Mouse (Mus musculus): ENCODE measurements around the gene Hmx3.

Hmx3 gene

DNA sequence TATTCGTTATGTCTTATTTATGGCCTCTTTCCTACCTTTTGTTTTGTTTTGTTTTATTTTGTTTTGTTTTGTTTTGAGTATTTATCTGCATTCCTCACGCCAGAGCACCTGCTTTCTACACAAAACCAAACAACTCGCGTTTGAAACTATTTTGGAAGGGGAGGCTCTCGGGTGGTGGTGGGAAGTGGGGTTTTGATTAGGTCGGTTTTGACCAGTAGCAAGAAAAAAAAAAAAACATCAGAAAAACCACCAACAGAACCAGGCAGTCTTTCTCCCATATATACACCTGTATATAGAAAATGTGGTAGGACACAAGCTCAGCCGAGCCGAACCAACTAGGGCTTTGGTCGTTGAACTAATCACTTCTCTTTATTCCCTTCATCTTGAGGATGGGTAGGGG lies 13.4 kb downstream of the Hmx3 start:
- DNase-seq (ENCODE audit: inconsistent age in 2 of 2, low spot score in 1 of 2): no peak

DNA sequence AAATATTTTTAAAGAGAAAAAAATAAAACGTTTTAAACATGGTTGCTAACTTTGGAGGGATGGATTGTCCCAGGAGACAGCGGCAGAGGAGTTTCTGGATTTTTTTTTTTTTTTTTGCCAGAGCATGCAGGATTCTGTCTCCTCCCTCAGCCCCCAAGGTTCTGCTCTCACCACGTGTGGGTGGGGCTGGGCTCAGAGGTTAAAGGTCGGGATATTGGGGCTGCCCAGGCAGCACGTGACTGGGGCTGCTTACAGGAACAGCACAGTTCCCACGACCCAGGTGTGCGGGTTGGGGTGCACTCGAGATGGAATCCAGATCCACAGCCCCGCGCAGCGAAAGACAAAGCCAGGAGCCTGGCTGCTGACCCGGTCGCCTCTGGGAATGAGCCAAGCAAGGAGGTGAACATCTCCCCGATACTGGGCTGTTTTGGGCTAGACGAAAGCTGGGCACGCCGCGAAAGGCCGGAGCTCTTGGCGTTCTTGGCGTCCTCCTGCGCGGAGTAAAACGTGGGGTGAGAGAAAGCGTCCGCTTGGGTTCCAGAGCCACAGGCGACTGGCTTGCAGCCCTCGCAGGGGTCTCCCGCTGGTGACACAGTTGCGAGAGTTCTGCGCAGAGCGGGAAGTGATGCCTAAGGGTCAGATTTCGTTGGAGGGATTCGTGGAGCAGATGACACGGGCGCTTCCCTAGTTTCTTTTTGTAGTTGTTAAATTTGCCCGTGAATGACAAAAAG lies 14.0 kb downstream of the Hmx3 start:
- DNase-seq (ENCODE audit: inconsistent age in 2 of 2, low spot score in 1 of 2): peak; percentile 15 to 60

DNA sequence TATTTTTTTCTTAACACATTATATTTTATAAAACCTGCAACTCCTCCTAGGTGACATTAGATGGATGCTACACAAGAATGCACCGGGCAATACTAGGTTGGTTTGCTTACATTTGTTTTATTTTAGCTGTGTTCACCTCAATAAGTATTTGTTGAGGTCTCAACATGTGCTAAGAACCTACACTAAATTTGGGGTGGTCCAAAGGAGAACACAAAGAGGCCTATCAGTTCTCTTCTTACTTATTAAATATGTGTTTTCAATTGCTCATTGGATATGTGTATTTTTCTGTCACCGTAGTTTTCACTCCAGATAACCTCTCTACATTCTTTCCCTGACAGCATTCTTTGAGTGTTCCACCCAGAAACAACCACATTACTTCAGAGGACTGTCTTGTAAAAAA lies 15.1 kb downstream of the Hmx3 start:
- DNase-seq (ENCODE audit: inconsistent age in 2 of 2, low spot score in 1 of 2): no peak

DNA sequence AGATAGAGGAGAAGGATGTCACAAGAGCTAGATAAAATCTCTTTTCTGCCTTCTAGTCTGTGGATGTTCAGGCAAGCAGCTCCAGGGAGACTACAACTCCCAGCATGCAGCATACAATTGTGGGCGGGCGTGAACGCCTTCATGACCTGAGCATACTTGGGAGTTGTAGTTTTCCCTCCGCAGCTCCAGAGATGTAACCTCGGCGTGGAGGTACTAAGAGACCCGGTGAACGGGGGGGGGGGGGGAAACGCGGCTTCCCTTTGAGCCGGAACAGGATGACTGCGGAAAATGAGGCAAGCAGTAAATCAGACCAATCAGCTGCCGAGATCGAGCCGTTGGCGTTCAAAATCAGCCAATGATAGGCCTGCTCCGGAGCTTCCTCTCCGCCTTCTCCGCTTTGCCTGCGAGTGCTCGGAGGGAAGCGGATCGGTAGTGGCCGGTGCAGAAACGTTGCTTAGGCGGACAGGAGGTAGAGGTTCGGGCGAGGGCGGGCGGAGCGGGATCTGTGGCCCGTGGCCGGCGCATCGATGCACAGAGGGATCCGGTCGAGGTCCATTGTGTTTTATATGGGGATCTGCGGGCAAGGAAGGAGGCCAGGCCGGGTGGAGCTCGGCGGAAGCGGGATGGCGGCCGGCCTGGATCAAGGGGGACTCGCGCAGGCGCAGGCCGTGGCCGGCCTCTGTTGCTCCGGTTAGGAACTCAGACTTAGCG lies 17.5 kb downstream of the Hmx3 start, which contains the start of gene Bub3:
TSS of gene Bub3 (plus strand) at position 237 of the 711 bp plus-strand sequence.
- DNase-seq (ENCODE audit: inconsistent age in 2 of 2, low spot score in 1 of 2): peak; percentile 94 to 98

DNA sequence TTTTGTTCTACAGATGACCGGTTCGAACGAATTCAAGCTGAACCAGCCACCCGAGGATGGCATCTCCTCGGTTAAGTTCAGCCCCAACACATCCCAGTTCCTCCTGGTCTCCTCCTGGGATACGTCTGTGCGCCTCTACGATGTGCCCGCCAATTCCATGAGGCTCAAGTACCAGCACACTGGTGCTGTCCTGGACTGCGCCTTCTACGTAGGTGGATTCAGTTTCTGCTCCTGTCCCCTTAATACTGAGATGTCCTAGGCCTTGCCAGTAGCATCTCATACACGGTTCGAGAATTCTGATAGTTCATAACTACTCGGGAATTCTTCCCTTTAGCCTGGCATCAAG lies 18.0 kb downstream of the Hmx3 start:
- no peak for DNase-seq (ENCODE audit: inconsistent age in 2 of 2, low spot score in 1 of 2)

DNA sequence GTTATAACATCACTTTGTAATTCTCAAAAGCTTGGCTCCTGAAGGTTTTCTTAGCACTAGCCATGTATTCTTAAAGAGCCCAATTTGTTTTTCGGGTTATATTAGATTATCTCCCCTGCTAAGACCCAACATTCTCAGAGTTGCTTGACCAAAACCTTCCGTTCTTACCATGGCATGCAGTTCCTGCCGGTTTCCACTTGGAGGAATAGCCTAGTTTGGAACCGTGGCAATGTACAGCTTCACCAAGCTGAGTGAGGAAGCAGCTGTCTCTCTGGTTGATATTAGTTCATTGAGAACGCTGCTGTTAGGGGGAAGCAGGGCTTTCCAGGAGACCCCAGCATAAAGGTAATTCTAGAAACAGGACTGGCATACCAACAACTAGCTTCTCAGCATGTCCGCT lies 32.6 kb downstream of the Hmx3 start:
- no peak for DNase-seq (ENCODE audit: inconsistent age in 2 of 2, low spot score in 1 of 2)

DNA sequence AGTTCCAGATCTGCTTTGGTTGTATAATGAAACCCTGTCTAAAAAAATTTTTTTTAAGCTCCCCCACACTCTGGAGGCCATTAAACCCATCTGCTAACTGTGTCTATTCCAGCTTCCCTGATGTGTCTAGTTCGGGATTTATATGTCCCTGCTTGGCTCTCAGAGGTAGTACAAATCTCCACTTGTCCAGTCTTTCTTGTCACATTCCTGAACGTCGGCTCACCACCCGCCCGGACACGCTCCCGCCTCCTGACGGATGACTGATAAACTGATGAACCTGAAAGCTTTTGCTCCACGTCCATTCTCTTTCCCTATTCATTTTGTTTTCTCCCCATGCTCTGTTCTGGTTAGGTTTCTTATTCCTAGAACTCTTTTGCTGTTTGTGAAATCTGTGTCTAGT lies 39.5 kb downstream of the Hmx3 start:
- no peak for DNase-seq (ENCODE audit: inconsistent age in 2 of 2, low spot score in 1 of 2)

DNA sequence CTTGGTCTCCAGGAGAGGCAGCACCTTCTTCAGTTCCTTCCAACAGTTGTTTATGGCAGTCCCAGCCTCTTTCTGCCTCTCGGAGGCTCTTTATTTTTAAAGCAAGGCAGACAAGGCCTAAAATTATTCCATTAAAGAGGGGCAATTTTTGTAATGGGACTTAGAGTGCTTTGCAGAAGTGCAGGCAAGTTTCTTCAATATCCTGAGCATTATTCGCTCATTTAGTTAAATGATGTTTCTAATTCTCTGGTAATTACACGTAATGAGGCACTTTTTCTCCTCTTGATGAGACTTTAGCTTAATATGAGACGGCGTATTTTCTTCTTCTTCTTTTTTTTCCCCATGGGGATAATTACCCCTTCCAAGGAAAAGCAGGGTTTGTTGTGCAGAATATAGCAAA lies 42.9 kb downstream of the Hmx3 start:
- DNase-seq (ENCODE audit: inconsistent age in 2 of 2, low spot score in 1 of 2): no peak
